Mouse (Mus musculus) heart, embryonic 16.5 days (tissue): ENCODE data around the gene Opa3. TPM values are rescaled to one million over a fixed set of nuclear protein-coding genes. Genes with fewer than 3 reads are reported as not detected.
A peak's percentile ranks its signal among the peaks of the same experiment; 100 is the strongest.

Experiments used
- ATAC-seq: fragments of 200-750 bp; cut with Nextera tagmentation; replicated peaks from 2 replicates; pipeline ENCODE4 v1.8.0; 2017; ENCODE audit warnings: moderate number of reproducible peaks; ENCODE audit not compliant: insufficient read depth, low FRiP score; ENCODE audit errors: extremely low read depth
- H3K27ac ChIP-seq: fragments of 300-500 bp; sonication (generic); 2 replicates; pipeline ENCODE4 v1.5.1; 2014; ENCODE audit warnings: mild to moderate bottlenecking, low read length, control low read depth, moderate library complexity
- H3K27me3 ChIP-seq: fragments of 300-500 bp; sonication (generic); 2 replicates; pipeline ENCODE4 v1.6.1; 2014; ENCODE audit warnings: low read length, mixed read lengths; ENCODE audit not compliant: control insufficient read depth, insufficient read depth
- H3K36me3 ChIP-seq: fragments of 300-500 bp; sonication (generic); 2 replicates; pipeline ENCODE4 v1.6.1; 2014; ENCODE audit not compliant: control insufficient read depth, insufficient read depth
- H3K4me1 ChIP-seq: fragments of 300-500 bp; sonication (generic); 2 replicates; pipeline ENCODE4 v1.6.1; 2014; ENCODE audit warnings: low read length, mixed read lengths; ENCODE audit not compliant: control insufficient read depth, insufficient read depth
- H3K4me2 ChIP-seq: fragments of 300-500 bp; sonication (generic); 2 replicates; pipeline ENCODE4 v1.6.1; 2014; ENCODE audit warnings: low read depth, mild to moderate bottlenecking, control low read depth, low read length
- H3K4me3 ChIP-seq: fragments of 300-500 bp; sonication (generic); 2 replicates; pipeline ENCODE4 v1.5.1; 2014; ENCODE audit warnings: mild to moderate bottlenecking, control low read depth, low read length
- H3K9ac ChIP-seq: fragments of 300-500 bp; sonication (generic); 2 replicates; pipeline ENCODE4 v1.6.1; 2014; ENCODE audit warnings: low read length, control low read depth
- H3K9me3 ChIP-seq: fragments of 300-500 bp; sonication (generic); replicated peaks from 2 replicates; pipeline ENCODE4 v1.6.1; 2016; ENCODE audit warnings: low read length; ENCODE audit not compliant: control insufficient read depth
- WGBS: fragments of 180-500 bp; shearing (Covaris S2); extraction: QIAGEN DNeasy Blood & Tissue Kit; methylation state at CpG from one replicate; pipeline ENCODE4 v1.1.7; 2014; 5-methylcytosine and 5-hydroxymethylcytosine counted together
- polyA plus RNA-seq: library from polyadenylated mRNA; unstranded; fragments of >200 nt; fragmentation: Nextera tagmentation; extraction: Ambion mirVana; gene quantifications from 2 replicates; pipeline ENCODE4 v1.2.1, GENCODE M21; 2015

Opa3 gene
- polyA plus RNA-seq, 1 experiment from 2014 or later, result 40.4 TPM

GRCm38 (mm10) chr7:19290969-19291596 is 62.9 kb downstream of the Opa3 start:
- 2% methylated on average over 20 of the region's 20 CpGs for WGBS
- H3K9me3 ChIP-seq, result no peaks in the 10 kb centered on the region
- no peaks in the 10 kb centered on the region for H3K27me3 ChIP-seq
- peaks cover 14% of the 10 kb centered on the region for H3K4me1 ChIP-seq
- peak overlapping the region; percentile 73 for H3K9ac ChIP-seq
- H3K4me2 ChIP-seq, result peak overlapping the region; percentile 84
- H3K4me3 ChIP-seq, result peak overlapping the region; percentile 70
- no peaks in the 10 kb centered on the region for H3K36me3 ChIP-seq
- ATAC-seq, result peak; percentile 72
- peak overlapping the region; percentile 80 for H3K27ac ChIP-seq

- H3K4me2 ChIP-seq, result peak overlapping the region; percentile 79
- no peaks in the 10 kb centered on the region for H3K27me3 ChIP-seq
- H3K9ac ChIP-seq, result peak overlapping the region; percentile 15; the same call in 1 of the 2 replicates
- peak; percentile 58 for ATAC-seq
- H3K36me3 ChIP-seq, result no peaks in the 10 kb centered on the region
- H3K27ac ChIP-seq, result no peak overlapping the region
- peak overlapping the region; percentile 46 for H3K4me3 ChIP-seq
- H3K9me3 ChIP-seq, result no peaks in the 10 kb centered on the region
- WGBS, result 14% methylated on average over 20 of the region's 22 CpGs
- H3K4me1 ChIP-seq, result peaks cover 12% of the 10 kb centered on the region
Measured at GRCm38 (mm10) chr7:19295503-19296185, 67.5 kb downstream of the Opa3 start.

- Histone ChIP-seq H3K4me2 (no peak overlapping the region), H3K4me1 (peaks cover 10% of the 10 kb centered on the region), H3K36me3 (no peaks in the 10 kb centered on the region), H3K4me3 (no peak overlapping the region), H3K9ac (no peak overlapping the region), H3K9me3 (no peaks in the 10 kb centered on the region), H3K27ac (no peak overlapping the region), H3K27me3 (0 out of 2 replicates have a peak, but pooled peaks cover 2% of the 10 kb centered on the region)
- WGBS, result 80% methylated on average over 6 of the region's 6 CpGs
- no peak for ATAC-seq
Measured at GRCm38 (mm10) chr7:19297034-19297433, 68.9 kb downstream of the Opa3 start.

- ATAC-seq, result no peak
- Histone ChIP-seq H3K27me3 (peaks cover 8% of the 10 kb centered on the region), H3K9me3 (no peaks in the 10 kb centered on the region), H3K4me3 (no peak overlapping the region), H3K4me2 (no peak overlapping the region), H3K36me3 (no peaks in the 10 kb centered on the region), H3K4me1 (peaks cover 10% of the 10 kb centered on the region), H3K9ac (no peak overlapping the region), H3K27ac (no peak overlapping the region)
- 88% methylated on average over 5 of the region's 5 CpGs for whole genome bisulfite sequencing
Measured at GRCm38 (mm10) chr7:19297794-19298193, 69.7 kb downstream of the Opa3 start.

GRCm38 (mm10) chr7:19299194-19299593 is 71.1 kb downstream of the Opa3 start:
- ATAC-seq, result no peak

GRCm38 (mm10) chr7:19300501-19301421 is 72.6 kb downstream of the Opa3 start:
- H3K4me2 ChIP-seq, result peak overlapping the region; percentile 42
- under 1% methylated on average over 29 of the region's 29 CpGs for WGBS
- H3K4me3 ChIP-seq, result peak overlapping the region; percentile 59
- peak overlapping the region; percentile 56 for H3K9ac ChIP-seq
- no peaks in the 10 kb centered on the region for H3K9me3 ChIP-seq
- peaks cover 25% of the 10 kb centered on the region for H3K4me1 ChIP-seq
- peaks cover 35% of the 10 kb centered on the region for H3K27me3 ChIP-seq
- ATAC-seq, result peak; percentile 82
- H3K36me3 ChIP-seq, result no peaks in the 10 kb centered on the region
- no peak overlapping the region for H3K27ac ChIP-seq

More at GRCm38 (mm10) chr7:19299194-19299593, 71.1 kb downstream of the Opa3 start:
- Histone ChIP-seq H3K9ac (no peak overlapping the region), H3K4me2 (no peak overlapping the region), H3K9me3 (no peaks in the 10 kb centered on the region), H3K4me1 (peaks cover 17% of the 10 kb centered on the region), H3K27me3 (peaks cover 19% of the 10 kb centered on the region), H3K4me3 (no peak overlapping the region), H3K27ac (no peak overlapping the region), H3K36me3 (no peaks in the 10 kb centered on the region)
- 19% methylated on average over 3 of the region's 3 CpGs for WGBS

- no peak for ATAC-seq
- H3K27ac ChIP-seq, result no peak overlapping the region
- H3K4me1 ChIP-seq, result peaks cover 25% of the 10 kb centered on the region
- no peaks in the 10 kb centered on the region for H3K36me3 ChIP-seq
- H3K4me2 ChIP-seq, result peak overlapping the region; percentile 42
- peak overlapping the region; percentile 59 for H3K4me3 ChIP-seq
- 12% methylated on average over 16 of the region's 16 CpGs for WGBS
- peak overlapping the region; percentile 4 for H3K9ac ChIP-seq
- H3K27me3 ChIP-seq, result peaks cover 44% of the 10 kb centered on the region
- H3K9me3 ChIP-seq, result no peaks in the 10 kb centered on the region
Measured at GRCm38 (mm10) chr7:19301461-19302263, 73.5 kb downstream of the Opa3 start.

- 51% methylated on average over 13 of the region's 13 CpGs for WGBS
Measured at GRCm38 (mm10) chr7:19302264-19303045, 74.3 kb downstream of the Opa3 start.

More at GRCm38 (mm10) chr7:19302264-19303045, 74.3 kb downstream of the Opa3 start:
- no peak for ATAC-seq
- Histone ChIP-seq H3K27me3 (peaks cover 50% of the 10 kb centered on the region), H3K27ac (no peak overlapping the region), H3K9ac (no peak overlapping the region), H3K4me2 (no peak overlapping the region), H3K4me1 (peaks cover 25% of the 10 kb centered on the region), H3K36me3 (no peaks in the 10 kb centered on the region), H3K9me3 (no peaks in the 10 kb centered on the region), H3K4me3 (no peak overlapping the region)
